Mouse (Mus musculus) ZHBTc4 (cell line): ENCODE results near the gene Nqo2.
"Not testable (repeated sequence)": the region's sequence is repeated elsewhere in the genome, so short reads cannot be mapped to it uniquely, and the experiment has no call there.

Experiments used
- DNase-seq: peaks from one replicate; pipeline ENCODE4 v3.0.0-alpha.2; 2011; ENCODE audit warnings: low read depth, low spot score

Nqo2 gene

GRCm38 (mm10) chr13:33964206-33965046 lies at the start of gene Nqo2:
Nqo2 (plus strand) TSS chr13:33964687.
- peak; percentile 92 for DNase-seq

GRCm38 (mm10) chr13:33921041-33921440 lies 43.4 kb upstream of the Nqo2 start:
- peak; percentile 96 for DNase-seq

- peak; percentile 28 for DNase-seq
Measured at GRCm38 (mm10) chr13:33921699-33922098, 42.8 kb upstream of the Nqo2 start.

GRCm38 (mm10) chr13:33930281-33930680 lies 34.2 kb upstream of the Nqo2 start:
- no peak for DNase-seq

GRCm38 (mm10) chr13:33930912-33931311 lies 33.6 kb upstream of the Nqo2 start:
- no peak for DNase-seq

GRCm38 (mm10) chr13:33934743-33935142 lies 29.7 kb upstream of the Nqo2 start:
- DNase-seq, result no peak

GRCm38 (mm10) chr13:33935465-33936181 lies 28.9 kb upstream of the Nqo2 start:
- peak; percentile 86 for DNase-seq

- DNase-seq, result no peak
Measured at GRCm38 (mm10) chr13:33937151-33937550, 27.3 kb upstream of the Nqo2 start.

GRCm38 (mm10) chr13:33937587-33937986 lies 26.9 kb upstream of the Nqo2 start:
- not testable (repeated sequence) for DNase-seq

- DNase-seq, result no peak
Measured at GRCm38 (mm10) chr13:33941288-33941808, 23.1 kb upstream of the Nqo2 start.

GRCm38 (mm10) chr13:33942212-33942779 lies 22.2 kb upstream of the Nqo2 start:
- DNase-seq, result peak; percentile 55

GRCm38 (mm10) chr13:33951308-33952074 lies 13.0 kb upstream of the Nqo2 start:
- no peak for DNase-seq

- DNase-seq, result no peak
Measured at GRCm38 (mm10) chr13:33952075-33952449, 12.4 kb upstream of the Nqo2 start.

GRCm38 (mm10) chr13:33952947-33953346 lies 11.5 kb upstream of the Nqo2 start:
- DNase-seq, result no peak

GRCm38 (mm10) chr13:33956571-33957421 lies 7.7 kb upstream of the Nqo2 start:
- DNase-seq, result peak; percentile 47

- DNase-seq, result no peak
Measured at GRCm38 (mm10) chr13:33959771-33960170, 4.7 kb upstream of the Nqo2 start.

GRCm38 (mm10) chr13:33965056-33966024 lies 853 bp downstream of the Nqo2 start:
- DNase-seq, result no peak

GRCm38 (mm10) chr13:33966025-33966412 lies 1.5 kb downstream of the Nqo2 start:
- no peak for DNase-seq

- DNase-seq, result no peak
Measured at GRCm38 (mm10) chr13:33966574-33966973, 2.1 kb downstream of the Nqo2 start.
